Mouse (Mus musculus): ENCODE measurements around the gene Tmem63c.
A peak's percentile ranks its signal among the peaks of the same experiment; 100 is the strongest.

The Tmem63c gene

DNA sequence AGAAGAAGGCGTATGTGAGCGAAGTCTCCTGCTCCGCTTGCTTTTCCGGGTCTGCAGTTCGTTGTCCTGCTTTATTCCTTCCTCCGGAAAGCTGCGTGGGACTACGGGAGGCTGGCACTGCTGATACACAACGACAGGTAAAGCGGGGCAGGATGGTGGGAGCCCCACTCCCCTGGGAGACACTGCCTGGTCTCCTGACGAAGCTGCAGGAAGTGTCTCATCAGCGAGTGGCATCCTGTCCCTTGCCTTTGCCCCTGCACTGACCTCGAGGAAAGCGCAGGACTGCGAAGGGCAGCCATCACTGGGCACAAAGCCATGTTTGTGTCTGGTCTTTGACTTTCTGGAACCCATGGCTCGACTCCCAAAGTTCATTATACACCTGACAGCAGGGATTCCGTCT lies 35.9 kb downstream of the Tmem63c start:
- DNase-seq: peak; percentile 35

DNA sequence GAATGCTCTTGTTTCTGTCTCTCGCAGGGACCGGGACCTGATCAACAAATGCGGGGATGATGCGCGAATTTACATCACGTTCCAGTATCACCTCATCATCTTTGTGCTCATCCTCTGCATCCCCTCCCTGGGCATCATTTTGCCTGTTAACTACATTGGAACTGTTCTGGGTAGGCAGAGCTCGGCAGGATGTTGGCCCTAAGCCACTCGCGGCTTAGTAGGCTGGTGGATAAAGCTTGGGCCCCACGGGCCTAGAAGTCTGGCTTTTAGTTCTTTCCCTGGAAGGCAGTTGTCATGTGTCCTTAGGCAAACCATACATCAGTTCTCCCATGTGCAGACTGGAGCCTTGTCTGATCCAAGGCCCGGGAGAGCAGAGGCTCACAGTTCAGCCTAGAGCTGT lies 44.3 kb downstream of the Tmem63c start:
- no peak for DNase-seq

DNA sequence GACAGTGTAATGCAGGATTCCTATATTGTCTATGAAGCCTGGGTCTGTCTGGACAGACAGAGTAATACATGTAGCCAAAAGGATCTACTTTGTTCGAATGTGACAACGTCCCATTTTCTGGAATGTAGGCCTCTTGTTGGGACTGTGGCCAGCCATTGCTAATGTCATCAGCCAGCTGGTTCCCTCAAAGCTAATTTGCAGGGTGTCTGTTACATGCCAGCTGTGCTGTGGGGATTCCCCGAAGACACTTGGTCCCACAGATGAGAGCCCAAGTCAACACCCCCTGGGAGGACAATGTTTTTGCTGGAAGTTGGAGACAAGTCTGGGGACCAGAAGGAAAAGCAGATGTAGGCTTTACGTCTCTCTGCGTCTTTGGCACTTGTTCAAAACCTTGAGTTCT lies 45.3 kb downstream of the Tmem63c start:
- DNase-seq: peak; percentile 59

- DNase-seq: no peak
Measured at GRCm38 (mm10) chr12:87070520-87070919, 49.4 kb downstream of the Tmem63c start.

- DNase-seq: no peak
Measured at GRCm38 (mm10) chr12:87076610-87077009, 55.5 kb downstream of the Tmem63c start.

- no peak for DNase-seq
Measured at GRCm38 (mm10) chr12:87082797-87083196, 61.7 kb downstream of the Tmem63c start.

DNA sequence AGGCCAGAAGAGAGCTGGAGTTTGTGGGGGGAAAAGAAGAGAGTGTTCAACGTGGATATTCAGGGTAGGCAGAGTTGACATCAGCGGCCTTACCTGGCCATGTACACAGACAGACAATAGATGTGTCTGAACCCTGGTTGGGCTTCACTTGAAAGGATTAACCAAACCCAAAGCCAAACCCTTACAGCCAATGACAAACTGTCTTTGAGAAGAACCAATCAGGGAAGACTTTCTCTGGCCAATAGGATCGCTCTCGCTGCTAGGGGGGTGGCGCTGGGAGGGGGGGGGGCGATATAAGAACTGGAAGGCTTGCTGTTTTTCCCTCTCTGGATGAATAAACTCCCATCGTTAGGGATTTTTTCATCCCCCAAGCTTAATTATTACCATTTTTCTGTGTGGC lies 66.1 kb downstream of the Tmem63c start:
- no peak for DNase-seq

DNA sequence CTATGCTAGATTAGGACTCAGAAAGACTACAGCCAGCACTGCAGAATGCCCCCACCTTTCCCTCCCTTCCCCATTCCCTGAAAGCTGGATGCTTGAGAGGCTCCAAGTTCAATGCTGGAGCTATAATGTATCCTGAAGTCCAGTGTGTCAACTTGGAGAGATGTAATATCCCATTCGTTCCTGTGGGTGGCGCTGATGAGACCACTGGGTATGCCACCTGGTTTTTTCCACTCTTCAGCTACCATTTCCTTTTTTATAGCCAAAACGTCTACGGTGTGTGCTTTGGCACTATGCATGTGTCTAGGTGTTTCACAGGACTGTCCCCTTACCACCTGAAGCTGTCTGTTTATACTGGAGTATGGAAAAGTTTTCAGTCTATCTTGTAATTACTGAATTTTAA lies 67.2 kb downstream of the Tmem63c start:
- DNase-seq: no peak

GRCm38 (mm10) chr12:87089255-87089654 lies 68.1 kb downstream of the Tmem63c start:
- DNase-seq: no peak

DNA sequence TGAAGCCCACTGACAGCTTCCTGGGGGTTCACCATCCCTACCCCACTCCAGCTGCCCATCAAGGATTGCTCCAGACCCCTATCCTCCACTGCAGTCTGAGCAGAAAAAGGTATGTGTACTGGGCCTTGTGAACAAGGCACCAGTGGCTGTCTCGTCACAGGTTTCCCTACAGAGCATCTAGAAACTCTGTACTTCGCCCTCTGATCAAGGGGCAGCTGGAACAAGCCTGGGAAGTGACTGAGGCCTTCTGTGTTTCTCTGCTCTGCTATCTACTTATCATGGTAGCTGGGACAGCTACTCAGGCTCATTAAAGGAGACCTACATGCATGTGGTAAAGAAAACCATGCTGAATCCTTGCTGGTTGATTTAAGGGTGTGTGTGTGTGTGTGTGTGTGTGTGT lies 68.6 kb downstream of the Tmem63c start:
- DNase-seq: no peak

- no peak for DNase-seq
Measured at GRCm38 (mm10) chr12:87091916-87092315, 70.8 kb downstream of the Tmem63c start.

DNA sequence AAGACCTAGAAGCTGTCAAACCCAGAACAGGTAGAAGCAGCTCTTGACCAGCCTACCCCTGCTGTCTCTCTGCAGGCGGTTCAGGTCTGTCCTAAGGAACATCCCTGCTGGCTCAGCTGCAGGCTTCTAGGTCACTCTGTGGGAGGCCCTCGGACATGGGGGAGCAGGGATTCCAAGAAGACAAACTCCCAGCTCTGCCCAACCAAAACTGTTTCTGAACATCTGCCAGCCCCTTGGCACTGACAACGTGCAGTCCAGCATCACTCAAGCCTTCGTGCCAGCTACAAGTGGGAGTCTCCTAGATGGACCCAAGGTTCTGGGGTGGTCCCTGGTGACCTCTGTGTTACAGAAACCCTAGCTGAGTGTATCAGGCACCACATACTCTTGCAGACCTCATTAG lies 72.1 kb downstream of the Tmem63c start:
- DNase-seq: peak; percentile 43

DNA sequence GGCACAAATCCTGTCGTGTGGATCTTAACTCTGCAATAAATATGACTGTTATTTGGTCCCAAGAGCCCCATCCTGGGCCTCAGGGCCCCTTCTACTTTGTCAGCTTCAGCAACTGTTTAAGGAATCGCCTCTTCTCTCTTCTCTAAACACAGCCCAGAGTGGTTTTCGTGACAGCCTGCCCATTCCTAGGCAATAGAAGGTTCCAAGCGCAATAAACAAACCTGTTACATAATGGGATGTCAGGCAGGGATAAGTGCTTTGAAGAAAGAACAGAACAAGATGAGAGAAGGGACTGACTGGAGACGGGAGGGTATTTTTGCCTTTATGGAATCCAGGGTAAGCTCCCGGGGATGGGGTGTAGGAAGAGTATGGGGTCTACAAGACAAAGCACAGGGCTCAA lies 72.5 kb downstream of the Tmem63c start:
- DNase-seq: no peak

DNA sequence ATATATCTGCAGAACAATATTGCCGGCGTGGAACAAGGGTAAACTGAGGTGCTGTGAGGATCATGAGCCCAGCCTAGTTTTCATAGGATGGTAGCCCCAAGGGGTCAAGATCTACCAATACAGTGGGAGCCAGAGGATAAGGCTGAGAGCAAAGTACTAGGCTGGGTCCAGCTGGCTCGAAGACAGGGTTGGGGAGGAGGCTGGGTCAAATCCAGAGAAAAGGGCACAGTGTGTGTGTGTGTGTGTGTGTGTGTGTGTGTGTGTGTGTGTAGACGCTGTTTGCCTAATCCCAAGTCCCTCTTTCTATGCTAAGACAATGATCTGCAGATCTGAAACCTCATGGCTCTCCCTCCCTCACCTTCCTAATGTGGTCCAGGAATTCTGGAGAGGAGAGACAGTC lies 79.2 kb downstream of the Tmem63c start:
- DNase-seq: peak; percentile 68

DNA sequence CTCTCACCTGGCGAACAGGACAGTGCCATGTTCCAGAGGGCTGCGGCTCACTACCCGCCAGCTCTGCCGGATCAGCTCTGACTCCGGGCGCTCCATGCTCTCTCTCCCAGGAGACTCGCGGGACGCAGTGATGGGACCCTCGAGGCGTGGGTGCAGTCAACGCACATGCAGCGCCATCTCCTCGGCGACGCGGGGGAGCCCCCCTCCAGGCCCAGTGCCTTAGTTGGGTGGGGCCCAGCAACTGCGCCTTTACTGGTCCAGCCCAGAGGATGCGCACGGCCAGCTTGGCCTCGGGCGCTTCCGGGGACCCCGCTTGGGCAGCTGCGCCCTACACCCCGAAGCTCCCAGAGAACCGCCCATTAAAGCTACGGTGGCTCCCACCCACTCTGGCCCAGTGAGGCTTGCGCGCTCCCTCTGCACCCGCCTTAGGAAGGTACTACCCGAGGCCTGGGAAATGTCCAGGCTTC lies 81.1 kb downstream of the Tmem63c start, which contains the start of gene Ngb:
TSS of gene Ngb (minus strand) at position 375 of the 467 bp plus-strand sequence.
- DNase-seq: peak; percentile 21

GRCm38 (mm10) chr12:87103471-87103870 lies 82.3 kb downstream of the Tmem63c start:
- no peak for DNase-seq

DNA sequence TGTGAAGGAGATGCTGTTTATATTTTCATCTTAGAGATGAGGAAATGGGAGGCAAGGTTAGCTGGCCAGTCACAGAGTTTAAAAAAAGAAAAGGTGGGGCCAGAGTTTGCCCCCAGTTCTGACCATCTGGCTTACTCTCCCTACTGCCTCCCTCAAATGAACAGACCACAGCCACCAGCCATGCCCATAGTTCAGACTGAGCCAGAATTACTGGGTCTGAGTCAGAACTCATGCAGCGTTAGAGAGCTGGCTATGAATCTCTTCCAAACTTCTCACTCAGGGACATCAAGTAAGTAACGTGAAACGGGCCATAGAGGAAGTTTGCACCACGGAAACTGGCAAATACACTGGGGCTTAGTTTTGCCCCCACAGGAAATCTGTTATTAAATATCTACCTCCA lies 83.7 kb downstream of the Tmem63c start:
- no peak for DNase-seq

- DNase-seq: no peak
Measured at GRCm38 (mm10) chr12:87107357-87107977, 86.3 kb downstream of the Tmem63c start.

DNA sequence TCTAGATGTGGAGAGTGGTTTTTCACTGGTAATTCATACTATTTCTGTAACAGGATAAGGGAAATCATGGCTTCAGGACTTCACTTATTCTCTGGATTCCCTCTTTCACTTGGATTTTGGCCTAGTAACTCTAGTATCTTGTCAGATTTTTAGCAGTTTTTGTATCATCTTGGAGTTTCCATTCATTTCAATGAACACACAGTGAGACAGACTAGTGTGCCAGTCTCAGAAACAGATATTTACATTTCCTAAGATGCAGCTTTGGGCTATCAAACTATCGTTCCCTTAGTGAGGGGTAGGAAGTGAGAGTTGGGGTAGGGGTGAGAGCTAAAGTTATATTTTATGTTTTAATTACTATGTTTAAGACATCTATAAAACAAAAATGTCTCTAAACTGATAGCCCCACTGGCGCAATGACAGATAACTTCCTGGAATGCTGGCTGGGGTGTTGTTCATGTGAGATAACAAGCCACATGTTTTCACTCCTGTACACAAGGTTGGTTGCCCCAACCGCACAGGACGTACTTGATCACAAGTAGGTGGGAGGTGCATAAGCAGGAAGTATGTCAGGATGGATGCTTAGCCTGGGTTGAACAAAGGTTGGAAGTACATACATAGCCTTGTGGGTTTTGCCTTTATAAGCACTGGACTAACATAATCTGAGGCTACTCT lies 100.9 kb downstream of the Tmem63c start:
- no peak for DNase-seq

- no peak for DNase-seq
Measured at GRCm38 (mm10) chr12:87127256-87127655, 106.1 kb downstream of the Tmem63c start.

DNA sequence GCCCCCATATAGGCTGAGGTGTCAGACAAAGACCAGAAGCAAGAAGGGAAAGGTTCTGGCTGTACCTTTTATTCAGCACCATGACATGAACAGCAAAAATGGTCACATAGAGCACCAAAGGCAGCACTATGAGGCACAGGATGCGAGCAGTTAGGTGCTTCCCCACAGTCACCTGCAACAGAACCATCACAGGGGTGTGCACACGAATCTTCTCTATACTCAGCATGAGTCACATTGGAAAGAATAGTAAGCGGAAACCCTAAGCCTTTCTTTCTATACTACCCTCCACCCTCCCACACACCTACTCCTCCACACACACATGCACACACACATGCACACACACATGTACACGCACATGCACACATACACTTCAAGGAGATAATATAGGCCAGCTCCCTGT lies 109.1 kb downstream of the Tmem63c start:
- no peak for DNase-seq

- DNase-seq: peak; percentile 20
Measured at GRCm38 (mm10) chr12:87131181-87131580, 110.0 kb downstream of the Tmem63c start.

GRCm38 (mm10) chr12:87131619-87132018 lies 110.5 kb downstream of the Tmem63c start:
- DNase-seq: peak; percentile 66

DNA sequence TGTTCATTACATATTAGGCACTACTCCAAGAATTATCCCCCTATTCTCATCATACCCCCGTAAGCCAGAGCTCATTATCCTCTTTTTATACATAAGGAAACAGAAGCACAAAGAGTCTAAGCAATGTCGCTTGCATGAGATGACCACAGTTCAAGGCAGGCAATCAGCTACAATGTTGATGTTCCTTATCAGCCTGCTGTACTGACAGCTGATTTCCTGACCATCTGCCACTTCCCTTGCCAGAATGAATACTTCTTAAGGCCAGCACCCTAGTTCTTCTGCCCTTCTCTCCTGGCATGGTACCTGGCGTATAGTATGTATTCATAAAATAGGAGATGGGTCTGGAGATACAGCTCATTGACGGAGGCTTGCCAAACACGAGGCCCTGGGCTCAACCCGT lies 111.1 kb downstream of the Tmem63c start:
- peak; percentile 27 for DNase-seq

- no peak for DNase-seq
Measured at GRCm38 (mm10) chr12:87132784-87133183, 111.6 kb downstream of the Tmem63c start.

Data from lung, postnatal 10 days (tissue).